Mouse (Mus musculus) spleen, adult 2 months (tissue): ENCODE results near the gene Dnttip1.

ENCODE experiments used
- CTCF ChIP-seq: fragments of 200-500 bp; IDR thresholded peaks from 2 replicates; pipeline ENCODE4 v1.5.1; 2011; ENCODE audit warnings: mild to moderate bottlenecking, inconsistent platforms; ENCODE audit not compliant: insufficient read depth, insufficient read length, insufficient replicate concordance; ENCODE audit errors: extremely low read depth
- POLR2A ChIP-seq: fragments of 200-500 bp; IDR thresholded peaks from 2 replicates; pipeline ENCODE4 v1.6.1; 2011; ENCODE audit warnings: low read depth, low read length, inconsistent platforms

DNA sequence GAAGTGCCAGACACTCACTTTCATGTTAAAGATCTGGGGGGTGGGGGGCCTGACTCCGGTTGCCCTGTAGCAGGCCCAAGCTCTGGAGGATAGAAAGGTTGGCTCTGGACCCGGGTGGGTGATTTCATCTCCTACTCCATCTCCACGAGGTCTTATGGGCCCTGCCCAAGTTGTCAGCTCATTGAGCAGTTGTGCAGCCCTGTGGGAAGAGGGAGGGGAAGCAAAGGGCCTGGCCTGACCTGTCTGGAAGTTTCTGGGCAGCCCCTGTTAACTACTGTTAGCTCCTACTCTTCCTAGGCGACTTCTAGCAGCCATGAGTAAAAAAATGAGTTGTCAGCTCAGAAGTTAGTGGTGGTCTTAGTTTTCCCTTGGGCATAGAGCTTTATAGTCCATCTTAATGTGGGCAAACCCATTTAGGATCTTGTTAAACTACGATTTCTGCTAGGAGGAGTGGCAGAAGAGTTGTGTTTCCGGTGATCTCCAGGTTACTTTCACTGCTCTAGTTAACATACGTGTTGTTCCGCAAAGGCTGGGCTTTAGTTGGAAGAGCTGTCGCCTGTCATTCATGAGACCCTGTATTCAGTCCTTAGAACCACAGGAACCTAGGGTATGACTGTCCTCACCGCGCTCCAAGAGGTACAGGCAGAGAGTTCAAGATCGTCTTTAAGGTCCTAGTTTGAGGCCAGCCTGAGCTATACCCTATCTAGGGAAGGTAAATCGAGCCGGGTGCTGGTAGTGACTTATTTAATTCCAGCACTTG is 27.6 kb downstream of the Dnttip1 start:
- no peak for TF ChIP-seq CTCF
- TF ChIP-seq POLR2A, result no peak
